Mouse (Mus musculus) megakaryocyte, embryonic 14.5 days (primary cell): ENCODE measurements at regions not wholly inside any gene's neighbourhood (a gene's known extent, or its start where the extent isn't known, plus 50 kb on each side); places are given as distances from the start of the nearest gene placed in this dataset.

ENCODE experiments used
- FLI1 ChIP-seq: IDR thresholded peaks from 2 replicates; pipeline ENCODE4 v1.6.1; 2012; ENCODE audit warnings: low read length, inconsistent platforms, mixed read lengths
- GATA1 ChIP-seq: IDR thresholded peaks from 3 replicates; pipeline ENCODE4 v1.6.1; 2012; ENCODE audit warnings: mixed read lengths, low read length, inconsistent platforms, borderline replicate concordance

DNA sequence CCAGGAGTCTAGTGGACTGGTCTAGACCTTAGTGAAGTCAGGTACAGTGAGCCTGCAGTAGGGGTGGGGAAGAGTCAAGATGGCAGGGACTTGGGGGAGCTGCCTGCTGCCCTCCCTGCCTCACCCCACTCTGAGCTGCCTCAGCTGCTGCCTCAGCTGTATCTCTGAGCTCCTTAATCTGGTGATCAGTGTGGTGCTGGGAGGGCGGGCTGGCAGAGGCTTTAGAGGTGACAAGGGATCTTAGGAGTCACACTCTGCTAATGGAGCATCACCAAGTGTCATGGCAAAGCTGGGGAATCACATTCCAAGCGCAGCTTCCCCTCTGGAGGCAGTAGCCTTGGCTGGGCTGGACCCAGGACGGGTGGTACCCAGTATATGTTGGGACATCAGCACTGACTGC is 61.8 kb upstream of the Polg start:
- TF ChIP-seq GATA1 (no peak), FLI1 (no peak)
